Mouse (Mus musculus): ENCODE measurements around the gene Kif24.

DNA sequence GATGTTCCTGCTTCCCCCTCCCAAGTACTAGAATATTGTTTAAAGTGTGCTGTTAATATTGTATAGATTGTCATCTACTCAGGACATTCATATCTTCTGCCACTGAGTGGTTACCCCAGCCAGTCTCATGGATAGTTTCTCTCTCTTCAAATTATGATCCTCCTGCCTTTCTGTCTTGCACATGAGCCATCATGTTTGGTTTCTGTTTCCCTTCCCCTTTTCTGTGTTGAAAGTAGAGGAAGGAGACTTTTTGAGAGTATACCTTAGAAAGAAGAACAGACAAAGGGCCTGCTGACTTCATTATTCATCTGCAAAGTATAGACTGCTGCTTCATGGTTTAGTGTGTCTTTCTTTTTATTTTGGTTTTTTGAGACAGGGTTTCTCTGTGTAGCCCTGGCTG lies 87.1 kb downstream of the Kif24 start:
- TF ChIP-seq CTCF (IDR thresholded peaks at IDR 0.05; ENCODE audit: borderline replicate concordance, control insufficient read depth, extremely low read depth, insufficient read depth, low read length, poor library complexity), result no peak
- no peak for TF ChIP-seq POLR2A (IDR thresholded peaks at IDR 0.05; ENCODE audit: control insufficient read depth, extremely low read depth, insufficient read depth, low read length, poor library complexity)

All from thymus, adult 2 months (tissue).